Mouse (Mus musculus) T-cell, adult 2 months (primary cell): ENCODE results near the gene Htatip2.
A peak's percentile ranks its signal among the peaks of the same experiment; 100 is the strongest.

Source experiments
- DNase-seq: peaks from one replicate; pipeline ENCODE4 v3.0.0; 2022; ENCODE audit warnings: low spot score

Htatip2 gene

DNA sequence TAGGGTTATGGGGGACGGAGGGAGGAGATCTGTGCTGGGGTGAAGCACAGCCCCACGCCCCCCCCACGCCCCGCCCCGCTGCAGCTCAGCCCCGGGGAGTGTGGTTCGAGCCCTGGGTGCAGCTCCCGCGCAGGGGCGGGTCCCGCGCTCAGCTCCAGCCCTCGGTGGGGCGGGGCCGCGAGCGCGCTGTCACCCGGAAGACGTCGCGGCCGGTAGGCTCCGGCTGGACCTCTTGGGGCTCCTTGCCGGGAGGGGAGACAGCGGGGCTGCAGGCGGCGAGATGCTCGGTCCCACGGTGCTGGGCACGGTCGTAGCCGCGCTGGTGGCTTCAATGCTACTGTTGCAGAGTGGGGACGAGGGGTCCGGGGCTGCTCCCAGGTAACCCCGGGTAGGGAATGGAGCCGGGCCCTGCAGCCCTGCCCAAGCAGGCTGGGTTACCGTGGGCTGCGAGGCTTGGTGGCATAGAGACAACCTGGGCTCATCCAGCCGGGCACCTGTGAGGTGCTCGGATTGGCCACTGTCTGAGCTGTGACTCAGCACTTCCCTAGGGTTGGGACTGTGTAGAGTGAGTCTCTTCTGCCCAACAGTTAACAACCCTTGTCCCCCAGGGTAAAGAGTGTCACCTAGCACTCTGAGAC is at the start of gene Htatip2:
Gene Htatip2, plus strand, starts transcription at position 182 of the 638 bp plus-strand sequence.
- peak; percentile 64 for DNase-seq

DNA sequence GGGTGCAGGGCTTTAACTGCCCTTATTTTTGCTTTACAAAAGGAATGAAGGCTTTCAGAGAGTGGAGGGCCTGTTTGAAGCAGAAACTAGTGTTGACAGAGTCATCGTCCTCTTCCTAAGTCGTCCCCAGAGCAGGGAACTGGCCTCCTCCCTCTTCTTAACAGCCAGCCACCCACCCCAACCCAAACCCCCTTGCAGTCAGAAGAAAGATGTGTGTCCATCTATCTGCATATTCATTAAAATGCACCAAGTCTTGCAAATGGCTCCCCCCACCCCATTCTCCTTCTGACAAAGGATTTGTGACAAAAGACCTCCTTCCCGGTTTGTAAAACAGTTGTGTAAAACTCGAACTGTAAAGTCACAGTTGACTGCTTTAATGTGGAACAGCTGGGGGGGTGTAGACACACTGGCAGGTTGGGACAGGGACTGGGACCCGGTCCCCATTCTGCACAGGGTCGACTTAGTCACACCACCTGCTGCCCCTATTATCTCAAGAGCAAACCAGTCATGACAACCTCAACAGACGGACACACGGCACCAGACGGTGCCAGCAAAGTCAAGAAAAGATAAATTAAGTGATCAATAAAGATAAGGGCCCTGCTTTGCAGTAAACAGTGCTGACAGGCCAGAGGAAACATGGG is 49.4 kb upstream of the Htatip2 start:
- DNase-seq, result no peak

GRCm38 (mm10) chr7:49717942-49718733 is 40.8 kb upstream of the Htatip2 start:
- DNase-seq, result no peak

GRCm38 (mm10) chr7:49734342-49734741 is 24.6 kb upstream of the Htatip2 start:
- DNase-seq, result no peak

GRCm38 (mm10) chr7:49739448-49739847 is 19.5 kb upstream of the Htatip2 start:
- no peak for DNase-seq

DNA sequence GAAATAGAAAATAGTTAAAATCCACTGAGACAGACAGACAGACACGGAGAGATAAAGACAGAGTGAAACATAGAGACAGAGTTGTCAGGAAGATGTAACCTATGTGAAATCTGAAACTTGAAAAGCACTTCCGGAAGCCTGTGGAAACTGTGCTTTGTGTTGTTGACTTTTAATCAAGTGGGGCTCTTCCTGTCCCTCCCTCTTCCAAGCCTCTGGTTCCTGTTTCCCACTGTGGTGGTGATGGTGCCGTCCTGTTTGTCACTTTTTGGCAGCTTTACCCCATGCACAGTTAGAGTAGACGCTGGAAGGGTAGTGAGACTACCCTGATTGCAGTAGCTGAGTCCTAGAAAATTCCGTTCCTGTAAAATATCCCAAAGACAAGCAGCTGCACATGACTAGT is 17.4 kb upstream of the Htatip2 start:
- DNase-seq, result peak; percentile 26

DNA sequence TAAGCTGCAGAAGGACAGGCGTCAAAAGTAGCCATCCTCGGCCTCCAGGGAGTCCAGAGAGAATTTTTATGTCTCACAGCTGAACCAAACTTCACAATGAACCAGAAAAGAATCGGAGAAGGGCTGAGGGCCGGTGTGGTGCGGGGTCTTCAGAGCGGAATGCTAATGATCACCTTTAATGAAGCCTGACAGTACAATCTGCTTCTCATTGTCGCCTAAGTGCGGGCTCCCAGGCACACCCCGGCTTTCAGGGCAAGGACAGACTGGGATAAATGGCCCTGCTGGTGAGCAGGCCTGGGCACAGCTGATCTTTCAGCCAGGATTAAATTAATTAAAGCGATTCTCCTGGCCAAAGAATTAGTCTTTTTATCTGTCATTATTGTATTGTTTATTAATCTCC is 17.0 kb upstream of the Htatip2 start:
- DNase-seq, result no peak

- peak; percentile 9 for DNase-seq
These were observed 7.8 kb upstream of the Htatip2 start for GRCm38 (mm10) chr7:49751148-49751547.

DNA sequence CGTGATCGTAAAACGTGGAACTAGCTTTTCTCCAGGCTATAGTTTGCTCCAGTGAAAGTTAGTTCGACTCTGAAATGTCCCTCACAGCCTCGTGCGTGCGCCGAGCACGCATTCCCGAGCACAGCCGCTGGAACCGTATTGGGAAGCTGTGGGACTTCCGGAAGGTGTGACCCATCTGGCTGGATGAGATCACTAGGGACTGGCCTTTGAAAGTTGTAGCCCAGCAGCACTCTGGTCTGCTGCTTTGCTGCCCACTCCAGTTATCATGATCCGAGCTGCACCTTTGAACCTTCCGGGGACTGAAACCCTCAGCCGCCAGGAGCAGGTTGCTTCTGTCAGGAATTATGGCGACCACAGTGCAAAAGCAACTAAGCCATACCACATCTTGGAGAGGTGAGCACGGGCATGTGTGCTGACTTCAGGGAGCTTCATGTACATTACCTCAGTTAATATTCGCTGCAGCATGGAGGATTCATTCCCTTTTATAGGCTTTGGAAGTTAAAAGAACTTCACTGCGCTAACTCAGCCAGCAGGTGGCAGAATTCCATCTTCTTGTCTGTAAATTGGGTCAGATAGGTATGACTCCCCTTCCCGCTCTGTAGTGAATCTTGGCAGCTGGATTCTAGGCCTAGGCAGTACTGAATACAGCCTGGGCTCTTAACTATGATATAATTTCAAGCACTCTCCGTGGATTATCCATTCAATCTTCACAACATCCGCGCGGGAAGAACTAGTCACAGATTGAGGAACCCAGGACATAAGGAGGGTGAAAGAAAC is 6.0 kb upstream of the Htatip2 start:
- peak; percentile 50 for DNase-seq

GRCm38 (mm10) chr7:49754767-49755166 is 4.1 kb upstream of the Htatip2 start:
- peak; percentile 61 for DNase-seq

GRCm38 (mm10) chr7:49762605-49763004 is 3.7 kb downstream of the Htatip2 start:
- DNase-seq, result no peak

DNA sequence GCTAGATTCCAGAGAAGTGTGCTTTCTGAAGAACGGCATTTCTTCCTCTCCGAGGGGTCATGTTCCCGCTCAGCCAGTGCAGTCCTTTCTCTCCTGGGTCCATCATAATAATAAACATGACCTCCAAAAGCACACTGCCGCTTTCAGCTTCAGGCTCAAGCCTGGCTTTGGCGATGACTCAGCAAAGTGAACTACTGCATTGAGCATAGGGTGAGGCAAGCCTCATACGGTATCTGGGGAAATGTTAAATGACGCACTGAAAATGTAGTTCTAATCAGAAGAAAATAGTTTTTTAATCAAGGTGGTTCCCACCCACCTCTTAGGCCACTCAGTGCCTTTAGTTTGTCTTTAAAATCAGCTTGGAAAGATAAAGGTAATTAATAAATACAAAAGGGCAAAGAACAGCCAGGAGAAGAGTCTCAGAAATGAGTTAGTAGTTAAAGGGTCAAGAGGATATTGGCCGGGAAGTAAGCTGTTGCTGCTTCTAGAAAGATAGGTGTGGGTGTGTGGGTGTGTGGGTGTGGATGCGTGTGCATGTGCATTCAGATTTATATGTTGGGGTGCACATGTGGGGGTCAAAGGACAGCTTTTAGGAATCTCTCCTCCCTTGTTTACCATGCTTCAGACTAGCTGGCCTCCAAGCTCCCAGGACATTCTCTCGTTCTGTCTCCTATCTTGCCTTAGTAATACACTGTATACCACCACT is 5.2 kb downstream of the Htatip2 start:
- DNase-seq, result no peak

- DNase-seq, result no peak
These were observed 7.3 kb downstream of the Htatip2 start for GRCm38 (mm10) chr7:49766166-49766565.

DNA sequence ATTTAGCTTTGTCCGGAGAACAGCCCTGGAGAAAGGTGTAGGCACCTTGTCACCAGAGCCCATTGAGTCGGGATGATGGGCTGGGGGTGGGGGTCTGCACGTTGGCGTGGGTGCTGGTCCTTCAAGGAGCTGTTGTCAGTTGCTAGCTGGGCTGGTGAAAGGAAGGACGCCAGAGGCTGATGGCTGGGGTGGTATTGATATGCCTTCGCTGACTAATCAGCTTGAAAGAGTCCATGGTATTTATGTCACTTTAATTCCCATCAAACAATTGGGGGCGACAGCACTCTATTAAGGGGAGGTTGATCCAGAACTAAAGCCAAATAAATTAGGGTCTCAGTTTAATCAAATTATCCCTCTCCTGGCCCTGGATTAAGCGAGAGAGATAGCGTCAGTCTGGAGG is 9.6 kb downstream of the Htatip2 start:
- no peak for DNase-seq

DNA sequence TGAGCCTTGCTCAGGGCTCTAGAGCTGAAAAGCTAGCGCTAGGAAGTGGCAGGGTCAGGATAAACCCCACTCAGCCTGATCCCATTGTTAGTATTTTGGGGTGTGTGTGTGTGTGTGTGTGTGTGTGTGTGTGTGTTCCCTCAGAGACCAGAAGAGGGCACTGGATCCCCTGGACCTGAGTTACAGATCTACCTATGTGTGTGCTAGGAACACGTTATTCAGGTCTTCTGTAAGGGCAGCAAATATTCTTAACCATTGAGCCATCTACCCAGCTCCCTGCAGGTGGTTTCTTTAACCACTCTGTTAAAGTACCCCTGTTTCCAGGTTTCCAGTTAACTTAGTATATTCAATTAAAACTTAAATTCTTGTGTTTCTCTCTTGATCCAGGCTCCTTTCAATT is 15.5 kb downstream of the Htatip2 start:
- DNase-seq, result no peak

- DNase-seq, result no peak
These were observed 18.7 kb downstream of the Htatip2 start for GRCm38 (mm10) chr7:49777585-49777984.

DNA sequence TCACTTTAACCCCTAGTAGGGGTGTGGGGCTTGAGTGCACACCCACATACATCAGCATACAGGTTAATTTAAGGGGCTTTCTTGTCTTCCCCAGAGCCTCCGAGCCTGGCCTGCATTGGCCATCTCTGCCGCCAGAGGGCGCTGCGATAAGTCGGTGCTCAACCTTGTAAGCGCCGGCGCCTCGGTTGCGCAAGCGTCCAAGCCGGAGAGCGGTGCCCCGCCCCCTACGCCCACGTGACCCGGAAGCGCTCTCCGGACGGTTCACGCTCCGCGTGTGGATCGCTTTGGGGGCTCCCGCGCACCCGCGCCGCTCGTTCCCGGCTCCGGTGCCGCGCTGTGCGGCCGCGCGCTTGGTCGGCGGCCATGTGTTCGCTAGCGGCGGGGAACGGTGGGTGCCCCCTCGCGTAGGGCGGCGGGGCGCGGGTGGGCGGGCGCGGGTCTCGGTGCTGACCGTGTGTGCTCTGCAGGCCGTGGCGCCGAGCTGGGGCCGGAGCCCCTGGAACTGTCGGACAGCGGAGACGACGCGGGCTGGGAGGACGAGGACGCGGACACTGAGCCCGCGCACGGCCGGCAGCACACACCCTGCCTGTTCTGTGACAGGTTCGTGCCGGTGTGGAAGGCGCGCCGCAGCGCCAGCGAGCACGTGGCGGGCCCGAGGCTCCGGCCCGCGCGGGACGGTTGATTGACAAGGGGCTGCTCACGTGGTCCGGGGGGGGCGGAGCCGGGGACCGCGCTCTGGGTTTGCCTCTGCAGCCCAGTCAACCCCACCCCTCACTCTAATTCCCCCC is 19.4 kb downstream of the Htatip2 start, which contains the start of gene Prmt3:
Gene Prmt3, plus strand, starts transcription at position 233 of the 788 bp plus-strand sequence.
- DNase-seq, result peak; percentile 98

DNA sequence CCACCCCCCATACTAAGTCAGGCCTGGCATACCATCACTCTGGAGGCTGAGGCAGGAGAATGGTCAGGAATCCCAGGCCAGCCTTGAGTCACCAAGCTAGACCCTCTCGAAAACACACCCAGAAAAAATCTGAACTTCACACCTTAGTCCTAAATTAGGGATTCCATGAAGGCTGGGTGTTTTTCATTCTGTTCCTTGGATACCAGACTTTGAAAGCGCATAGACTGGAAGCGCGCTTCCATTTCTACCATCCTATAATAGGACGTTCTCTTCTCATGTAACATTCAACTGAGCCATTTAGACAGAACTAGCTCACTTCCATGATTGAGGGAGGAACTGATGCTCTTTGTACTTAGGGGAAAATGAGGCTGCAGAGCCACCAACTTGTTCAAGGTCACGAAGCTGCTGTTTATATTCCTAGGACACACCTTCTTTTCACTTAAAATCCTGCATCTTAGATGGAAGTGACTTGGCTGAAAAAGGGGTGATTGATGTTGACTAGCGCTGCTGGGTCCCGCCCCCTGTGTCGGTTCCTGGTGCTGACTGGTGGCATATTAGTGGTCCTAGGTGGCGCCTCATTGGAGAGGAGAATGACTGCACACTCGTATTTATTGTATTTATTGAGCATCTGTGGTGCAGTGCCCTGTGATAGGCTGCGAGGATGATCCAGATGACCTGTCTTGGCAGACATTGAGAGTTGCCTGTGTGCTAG is 20.1 kb downstream of the Htatip2 start:
- DNase-seq, result peak; percentile 23

- DNase-seq, result no peak
These were observed 24.1 kb downstream of the Htatip2 start for GRCm38 (mm10) chr7:49783017-49783416.

DNA sequence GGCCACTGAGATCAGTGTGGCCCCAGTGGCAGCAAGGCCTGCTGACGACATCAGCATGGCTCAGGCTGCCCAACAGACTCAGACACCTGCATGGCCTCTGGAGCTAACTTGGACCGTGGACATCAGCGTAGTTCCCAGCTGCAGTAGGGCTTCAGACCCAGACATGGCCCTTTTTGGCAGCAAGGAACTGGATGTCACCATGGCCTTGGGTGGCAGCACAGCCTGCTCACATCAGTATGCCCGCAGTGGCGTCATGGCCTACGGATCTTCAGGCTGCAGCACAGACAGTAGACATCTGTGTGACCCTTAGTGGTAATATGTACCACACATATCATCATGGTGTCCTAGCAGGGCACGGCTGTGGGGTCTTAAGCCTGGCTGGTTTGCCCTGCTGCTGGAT is 26.2 kb downstream of the Htatip2 start:
- DNase-seq, result no peak
